Mouse (Mus musculus): ENCODE results near the gene Ubl7.

Gene Ubl7

DNA sequence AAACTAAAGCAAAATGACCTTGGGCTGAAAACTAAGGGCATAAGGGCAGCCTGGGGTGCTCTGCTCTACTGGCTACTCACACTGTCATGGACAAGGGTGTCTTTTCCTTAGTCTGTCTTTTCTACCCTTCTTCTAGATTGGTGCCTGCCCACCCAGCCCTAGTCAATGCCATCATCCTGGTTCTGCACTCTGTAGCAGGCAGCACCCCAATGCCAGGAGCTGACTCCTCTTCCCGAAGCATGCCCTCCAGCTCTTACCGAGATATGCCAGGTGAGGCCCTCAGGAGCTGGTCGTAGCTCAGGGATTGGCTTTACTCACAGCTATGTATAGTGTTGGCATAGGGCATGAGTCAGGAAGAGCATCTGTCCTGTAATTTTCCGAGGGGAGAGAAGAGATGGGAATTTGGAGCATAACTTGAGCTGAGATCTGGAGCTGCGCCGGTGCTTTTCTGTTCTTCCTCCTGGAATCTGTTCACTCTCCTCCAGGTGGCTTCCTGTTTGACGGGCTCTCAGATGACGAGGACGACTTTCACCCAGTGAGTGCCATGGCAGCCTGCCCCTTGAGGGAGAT is 10.8 kb downstream of the Ubl7 start:
- DNase-seq (ENCODE audit: inconsistent ontology term) = no peak

DNA sequence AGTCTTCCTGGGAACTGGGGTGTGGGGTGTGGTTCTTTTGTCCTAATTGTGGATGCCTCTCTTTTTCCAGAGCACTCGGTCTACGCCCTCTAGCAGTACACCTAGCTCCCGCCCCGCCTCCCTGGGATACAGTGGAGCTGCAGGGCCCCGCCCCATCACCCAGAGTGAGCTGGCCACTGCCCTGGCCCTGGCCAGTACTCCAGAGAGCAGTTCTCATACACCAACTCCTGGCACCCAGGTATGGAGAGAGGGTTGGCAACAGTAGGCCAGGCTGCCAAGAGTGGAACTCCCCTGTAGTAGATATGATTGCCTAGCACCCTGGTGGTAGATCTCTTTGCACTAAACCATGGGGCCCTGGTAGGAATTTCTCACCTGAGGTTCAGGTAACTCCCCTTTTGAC is 11.6 kb downstream of the Ubl7 start:
- no peak for DNase-seq (ENCODE audit: inconsistent ontology term)

DNA sequence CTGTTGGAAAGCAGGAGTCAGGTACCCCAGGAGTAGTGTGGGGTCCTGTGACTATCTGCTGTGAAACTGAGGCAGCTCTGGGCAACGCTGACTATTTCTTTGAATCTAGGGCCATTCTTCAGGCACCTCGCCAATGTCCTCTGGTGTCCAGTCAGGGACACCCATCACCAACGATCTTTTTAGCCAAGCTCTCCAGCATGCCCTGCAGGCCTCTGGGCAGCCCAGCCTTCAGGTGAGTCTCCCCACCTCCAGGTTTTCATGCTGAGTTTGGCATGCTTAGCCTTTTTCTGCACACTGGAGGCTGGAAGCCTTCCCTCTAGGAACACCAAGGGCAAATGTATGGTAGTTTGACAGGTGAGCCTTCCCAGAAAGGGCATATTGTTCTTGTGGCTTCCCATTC is 12.3 kb downstream of the Ubl7 start:
- DNase-seq (ENCODE audit: inconsistent ontology term) = no peak

DNA sequence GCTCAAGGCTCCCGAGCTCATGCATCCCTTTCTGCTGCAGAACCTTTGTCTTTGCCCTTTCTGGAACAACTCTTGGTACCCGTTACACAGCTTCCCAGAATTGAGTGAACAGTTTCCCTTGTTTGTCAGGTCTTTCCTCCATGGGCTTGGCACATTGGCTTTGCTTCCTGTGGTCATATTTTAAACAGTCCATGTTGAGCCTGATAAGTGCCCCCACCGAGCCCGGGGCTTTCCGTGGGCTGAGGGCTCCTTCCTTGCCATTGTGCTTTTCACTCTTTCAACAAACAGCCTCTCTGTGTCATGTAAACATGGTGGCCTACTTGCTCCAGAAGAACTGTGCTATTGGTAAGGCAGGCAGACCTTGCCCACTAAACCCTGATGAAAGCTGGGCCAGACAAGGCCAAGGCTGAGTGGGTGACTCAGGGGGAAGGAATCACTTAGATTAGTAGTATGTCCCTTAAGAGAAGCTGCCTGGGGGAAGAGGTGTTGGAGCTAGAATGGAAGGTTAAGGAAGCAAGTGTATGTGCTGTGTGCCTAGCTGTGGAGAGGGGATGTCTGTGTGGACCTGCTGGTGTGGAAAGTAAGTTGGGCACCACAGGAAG is 20.5 kb downstream of the Ubl7 start:
- no peak for DNase-seq (ENCODE audit: inconsistent ontology term)

DNA sequence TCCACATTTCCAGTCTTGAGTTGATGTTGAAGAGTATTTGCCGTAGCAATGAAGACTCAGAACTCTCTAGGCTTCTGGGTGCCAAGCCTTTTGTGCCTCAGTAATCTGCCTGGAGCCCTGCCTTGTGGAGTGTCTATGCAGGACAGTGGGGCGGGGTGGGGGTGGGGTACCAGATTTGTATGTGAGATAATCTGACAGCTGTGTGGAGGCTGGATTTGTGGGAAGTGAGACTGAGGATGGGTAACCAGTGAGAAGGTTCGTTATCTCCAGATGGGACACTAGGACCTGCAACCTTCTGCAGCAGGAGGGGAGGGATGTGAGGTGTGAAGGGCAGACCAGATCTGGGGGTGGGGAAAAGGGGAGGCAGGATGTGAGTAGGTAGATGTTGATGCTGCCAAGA is 21.5 kb downstream of the Ubl7 start:
- DNase-seq (ENCODE audit: inconsistent ontology term) = no peak

DNA sequence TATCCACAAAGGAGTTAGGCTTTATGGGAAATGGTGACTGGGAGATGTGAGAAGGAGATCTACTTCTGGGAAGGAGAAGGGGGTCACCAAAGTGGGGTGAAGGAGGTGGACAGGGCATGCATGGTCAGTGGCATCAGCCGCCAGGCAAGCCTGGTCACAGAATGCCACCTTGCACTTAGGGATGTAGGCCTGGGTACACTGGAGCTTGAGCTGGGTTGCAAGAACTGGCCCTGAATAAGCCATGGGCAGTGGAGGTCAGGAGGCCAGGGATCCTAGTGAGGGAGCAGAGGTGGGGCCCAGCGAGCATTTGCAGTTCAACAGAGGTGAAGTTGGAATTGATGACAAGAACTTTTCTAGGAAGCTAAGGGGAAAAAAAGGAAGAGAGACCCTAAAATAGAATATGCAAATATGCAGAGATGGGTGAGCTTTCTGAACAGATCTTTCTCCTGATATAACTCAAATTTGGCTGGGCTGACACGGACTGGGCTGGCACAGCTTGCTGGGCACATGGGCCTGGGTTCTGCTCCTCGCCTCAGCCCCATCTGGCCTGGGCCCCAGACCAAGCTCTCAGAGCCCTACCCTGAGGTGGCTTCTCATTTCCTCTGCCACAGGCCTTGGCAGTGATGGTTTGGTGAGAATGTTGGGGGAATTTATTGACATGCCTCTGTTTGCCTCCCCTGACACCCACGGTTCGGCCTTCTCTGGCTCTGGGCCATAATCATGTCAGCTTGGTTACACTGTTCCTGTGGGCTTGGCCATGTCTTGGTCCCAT is 22.2 kb downstream of the Ubl7 start:
- DNase-seq (ENCODE audit: inconsistent ontology term) = peak; percentile 46

DNA sequence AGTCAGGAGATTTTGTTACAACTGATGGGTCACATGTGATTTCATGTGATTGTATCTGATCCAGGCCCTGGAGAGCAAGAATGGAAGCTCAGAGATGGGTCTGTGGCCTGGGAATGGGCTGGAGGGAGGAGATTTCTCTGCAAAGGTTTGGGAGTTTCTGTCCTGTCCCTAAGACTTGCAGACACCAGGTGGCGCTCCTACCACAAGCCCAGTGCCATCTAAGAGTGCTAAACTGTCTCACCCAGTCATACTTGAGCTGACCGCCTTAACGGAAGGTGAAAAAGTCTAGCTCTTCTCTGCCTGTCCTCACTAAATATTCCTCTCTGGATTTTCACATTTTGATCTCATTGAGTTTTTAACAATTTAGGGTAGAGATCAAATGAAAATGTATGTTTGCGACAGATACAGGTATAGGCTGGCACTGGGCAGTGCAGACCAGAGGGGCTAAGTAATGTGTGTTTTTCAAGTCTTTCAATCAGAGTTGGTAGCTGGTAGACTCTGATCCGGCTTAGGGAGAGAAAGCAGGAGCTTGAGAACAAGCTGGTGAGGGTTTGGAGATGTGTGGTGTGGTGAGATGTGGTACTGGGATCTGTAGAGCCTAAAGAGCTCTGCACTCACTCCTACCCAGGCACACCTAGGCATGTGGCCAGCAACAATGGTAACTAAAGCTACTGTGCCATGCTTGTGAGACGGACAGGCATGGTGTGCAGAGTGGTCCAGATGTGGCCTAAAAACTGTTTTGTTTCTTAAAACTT is 25.1 kb downstream of the Ubl7 start:
- peak; percentile 76 for DNase-seq (ENCODE audit: inconsistent ontology term)

DNA sequence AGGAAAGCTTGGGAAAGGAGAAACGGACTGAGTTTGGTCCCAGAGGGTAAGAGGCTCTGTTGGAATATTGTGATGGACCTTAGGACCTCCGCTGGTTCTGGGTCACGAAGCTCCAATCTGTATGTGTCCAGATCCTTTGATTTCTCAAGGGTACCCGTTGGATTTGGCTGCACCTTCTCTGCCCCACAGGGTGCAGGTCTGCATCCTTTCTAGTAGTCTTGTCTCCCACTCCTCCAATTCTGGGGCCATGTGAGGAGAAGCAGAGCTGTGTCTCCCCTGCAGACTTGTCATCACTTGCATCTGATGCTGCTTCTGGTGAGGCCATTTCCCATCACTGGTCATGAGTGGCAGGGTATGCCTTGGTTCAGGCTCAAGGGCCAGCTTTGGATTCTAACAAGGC is 26.4 kb downstream of the Ubl7 start:
- DNase-seq (ENCODE audit: inconsistent ontology term) = no peak

DNA sequence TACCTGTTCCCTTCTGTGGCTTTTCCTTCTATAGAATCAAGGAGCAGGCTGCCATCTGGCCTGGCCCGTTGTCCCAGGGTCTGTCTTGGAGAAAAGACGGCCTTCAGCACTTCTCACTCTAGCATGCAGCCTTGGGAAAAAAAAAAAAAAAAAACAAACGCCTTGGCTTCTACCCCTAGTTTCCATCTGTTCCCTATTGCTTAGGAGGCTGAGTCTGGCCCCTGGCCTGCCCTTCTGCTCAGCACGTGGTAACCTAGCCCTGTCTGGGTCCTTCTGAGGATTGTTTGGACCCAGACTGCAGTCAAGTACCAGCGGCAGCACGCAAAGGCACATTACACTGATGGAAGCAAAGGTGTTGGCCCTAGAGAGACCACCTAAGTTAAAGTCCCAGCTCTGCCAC is 26.9 kb downstream of the Ubl7 start:
- DNase-seq (ENCODE audit: inconsistent ontology term) = no peak

DNA sequence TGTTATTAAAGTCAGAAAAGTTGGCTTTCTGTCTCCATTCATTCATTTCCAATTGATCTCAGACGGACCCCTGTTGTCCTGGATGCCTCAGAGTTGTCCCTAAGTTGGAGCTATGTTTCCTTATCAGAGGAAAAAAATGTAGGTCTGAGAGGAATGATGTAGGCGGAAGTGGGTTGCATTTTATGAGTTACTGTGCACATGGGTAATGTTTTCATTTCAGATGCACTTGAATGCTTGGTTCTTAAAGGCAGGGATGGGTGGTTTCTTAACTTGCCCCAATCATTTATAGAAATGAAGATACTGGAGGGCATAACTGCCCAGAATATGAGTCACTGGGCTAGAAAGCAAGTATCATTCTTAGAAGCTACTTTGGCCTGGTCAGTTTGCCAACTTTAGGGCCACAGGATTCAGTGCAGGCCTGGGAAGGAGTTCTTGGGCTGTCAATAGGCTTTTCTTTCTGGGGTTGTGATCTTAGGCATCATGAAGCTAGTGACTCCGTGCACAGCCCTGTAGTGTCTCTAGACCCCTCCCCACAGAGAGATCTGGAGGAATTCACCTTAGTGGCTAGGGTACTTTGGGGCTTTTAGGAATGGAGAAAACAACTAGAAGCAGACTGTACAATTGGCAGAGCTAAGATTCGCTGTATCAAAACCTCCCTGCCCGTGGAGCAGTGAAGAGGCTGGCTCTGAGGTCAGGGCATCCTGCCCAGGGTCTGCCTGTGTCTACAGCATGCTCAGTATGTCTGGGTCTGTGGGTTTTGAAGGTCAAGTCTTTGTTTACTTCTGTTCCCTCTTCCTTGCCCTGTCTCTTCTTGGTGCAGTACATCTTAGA is 27.7 kb downstream of the Ubl7 start:
- peak; percentile 53 for DNase-seq (ENCODE audit: inconsistent ontology term)

DNA sequence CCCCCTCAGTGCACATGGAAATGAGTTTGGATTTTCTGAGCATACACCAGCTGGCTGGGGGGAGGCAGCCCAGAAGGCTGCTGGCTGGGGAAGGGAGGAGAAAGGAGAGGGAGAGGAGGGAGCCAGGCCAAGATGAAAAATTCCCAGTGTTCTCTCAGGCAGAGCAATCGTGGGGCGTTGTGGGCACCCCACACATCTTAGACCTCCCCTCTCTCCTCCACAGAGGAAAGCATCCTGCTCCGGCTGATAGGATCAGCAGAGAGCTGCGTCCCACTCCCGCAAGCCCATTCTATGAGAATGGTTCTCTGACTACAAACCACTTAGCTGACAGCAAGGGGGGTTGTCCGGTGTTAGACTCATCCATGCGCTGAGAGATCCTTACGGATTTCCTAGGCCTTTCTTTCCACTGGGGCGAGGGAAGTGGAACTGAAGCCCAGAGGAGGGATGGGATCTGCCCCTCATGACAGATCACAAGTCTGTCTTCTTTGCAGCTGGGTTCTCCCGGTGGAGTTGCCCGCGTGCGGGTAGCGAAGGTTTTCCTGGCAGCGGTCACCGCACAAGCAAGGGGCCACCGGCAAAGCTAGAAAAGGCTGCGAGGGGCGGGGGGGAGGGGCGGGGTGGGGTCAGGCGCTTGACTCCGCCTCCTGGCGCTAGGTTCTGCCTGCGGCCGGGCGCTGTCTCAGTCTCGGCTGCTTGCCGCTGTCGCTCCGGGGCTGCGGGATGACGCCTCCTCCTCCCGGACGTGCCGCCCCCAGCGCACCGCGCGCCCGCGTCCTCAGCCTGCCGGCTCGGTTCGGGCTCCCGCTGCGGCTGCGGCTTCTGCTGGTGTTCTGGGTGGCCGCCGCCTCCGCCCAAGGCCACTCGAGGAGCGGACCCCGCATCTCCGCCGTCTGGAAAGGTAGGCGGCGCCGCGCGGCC is 28.9 kb downstream of the Ubl7 start, which contains the start of gene Sema7a:
Gene Sema7a (plus strand): TSS at position 682 of the 918 bp plus-strand sequence.
- DNase-seq (ENCODE audit: inconsistent ontology term) = peak; percentile 78

DNA sequence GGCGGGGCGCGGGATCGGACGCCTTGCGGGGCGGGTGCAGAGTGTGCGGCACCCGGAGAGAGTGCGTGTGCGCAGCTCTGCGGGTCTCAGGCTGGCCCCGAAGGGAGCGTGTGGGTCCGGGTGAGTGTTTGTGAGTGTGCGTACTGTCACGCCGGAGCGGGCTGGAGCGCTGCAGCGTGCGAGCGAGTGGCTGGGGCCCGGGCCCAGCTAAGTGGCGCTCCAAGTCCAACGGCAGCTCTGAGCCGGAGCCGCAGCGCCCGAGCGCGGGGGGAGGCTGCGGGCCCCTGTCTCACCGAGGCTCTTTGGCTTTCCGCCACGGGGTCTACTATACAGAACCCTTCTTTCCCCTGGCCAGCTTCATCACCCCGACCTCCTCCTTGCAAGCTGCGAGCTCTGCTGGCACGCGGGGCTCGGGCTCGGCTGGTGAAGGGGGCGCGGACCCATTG is 29.6 kb downstream of the Ubl7 start:
- DNase-seq (ENCODE audit: inconsistent ontology term) = peak; percentile 38

DNA sequence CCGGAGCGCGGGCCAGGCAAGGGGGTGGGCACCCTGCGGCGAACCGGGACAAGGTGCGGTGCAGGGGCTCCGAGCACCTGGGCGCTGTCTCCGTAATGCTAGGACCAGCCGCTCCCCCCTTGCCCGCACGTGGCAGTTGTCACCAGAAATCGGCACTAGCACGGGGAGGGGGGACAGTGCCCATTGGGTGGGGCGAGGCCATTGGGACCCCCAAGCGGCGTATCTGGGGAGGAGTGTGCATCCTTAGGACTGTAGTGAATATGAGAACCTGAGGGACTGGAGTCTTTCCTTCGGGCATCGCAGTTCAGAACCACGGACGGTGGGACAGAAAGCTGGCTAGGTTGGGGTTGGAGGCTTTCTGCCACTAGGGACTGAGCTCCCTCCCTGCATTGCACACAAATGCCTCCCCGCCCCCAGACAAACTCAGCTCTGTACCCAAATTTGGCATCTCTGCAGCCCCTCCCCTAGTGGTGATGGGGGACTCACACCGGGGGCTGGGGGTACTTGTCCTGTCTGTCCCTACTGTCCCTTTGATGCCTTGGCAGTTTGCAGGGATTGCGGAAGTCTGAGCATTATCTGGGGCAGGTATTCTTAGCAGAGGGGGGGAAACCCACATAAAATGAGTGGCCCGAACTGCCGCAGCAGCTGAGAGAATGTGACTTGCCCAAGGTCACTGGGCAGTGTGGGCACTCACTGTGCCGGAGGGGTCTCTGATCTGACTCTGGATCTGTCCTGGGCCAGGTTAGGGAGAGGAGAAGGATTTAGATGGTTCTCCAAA is 30.3 kb downstream of the Ubl7 start:
- peak; percentile 19 for DNase-seq (ENCODE audit: inconsistent ontology term)

DNA sequence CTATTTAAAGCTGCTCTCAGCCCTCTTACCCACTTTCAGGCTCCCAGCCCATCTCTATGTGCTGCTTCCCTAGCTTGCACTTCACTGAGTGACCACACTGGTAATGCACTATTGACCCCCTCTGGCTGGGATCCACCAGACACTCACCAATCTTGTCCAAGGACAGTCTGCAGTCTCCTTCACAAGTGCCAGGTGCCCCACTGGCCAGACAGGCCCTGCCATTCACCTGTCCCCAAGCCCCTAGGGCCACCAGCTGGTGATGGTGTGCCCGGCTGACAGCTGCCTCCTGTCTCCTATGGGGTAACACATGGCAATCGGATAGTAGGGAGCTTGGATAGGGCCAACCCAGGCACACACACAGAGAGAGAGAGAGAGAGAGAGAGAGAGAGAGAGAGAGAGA is 31.3 kb downstream of the Ubl7 start:
- DNase-seq (ENCODE audit: inconsistent ontology term) = no peak

DNA sequence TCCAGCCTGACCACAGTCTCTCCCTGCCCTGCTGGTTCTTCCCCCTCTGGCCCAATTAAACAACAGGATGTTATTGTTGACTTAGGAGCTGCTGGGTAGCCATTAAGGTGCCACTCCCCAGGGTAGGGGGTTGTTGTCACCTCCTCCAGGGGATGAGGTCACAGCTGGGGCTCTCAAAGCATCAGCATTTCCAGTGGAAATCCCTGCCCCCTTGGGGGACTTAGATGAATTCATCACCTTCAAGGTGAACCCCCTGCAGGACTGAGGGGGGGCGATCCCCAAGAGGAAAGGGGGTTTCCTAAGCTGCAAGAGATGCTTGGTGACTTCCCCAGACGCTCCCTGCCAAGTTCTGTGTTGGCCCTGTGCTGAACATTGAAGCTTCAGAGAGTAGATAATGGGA is 32.3 kb downstream of the Ubl7 start:
- DNase-seq (ENCODE audit: inconsistent ontology term) = no peak

DNA sequence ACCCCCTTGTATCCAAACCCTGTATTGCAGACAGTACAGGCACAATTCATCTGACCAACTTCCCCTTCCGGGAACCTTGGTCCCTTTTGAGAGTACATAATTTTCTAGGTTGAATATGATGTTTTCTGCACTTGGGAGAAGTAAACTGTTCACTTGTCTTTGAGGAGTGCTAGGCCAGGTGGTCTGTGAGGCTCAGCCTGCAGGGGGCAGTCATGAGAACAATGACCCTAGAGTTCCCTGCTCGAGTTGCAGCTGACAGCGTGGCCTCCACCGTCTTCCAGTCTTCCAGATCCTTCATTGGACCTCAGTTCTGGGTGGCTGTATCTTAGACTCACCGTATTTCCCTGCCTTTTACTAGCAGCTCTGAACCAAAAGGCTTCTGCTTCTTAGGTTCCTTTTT is 33.8 kb downstream of the Ubl7 start:
- no peak for DNase-seq (ENCODE audit: inconsistent ontology term)

DNA sequence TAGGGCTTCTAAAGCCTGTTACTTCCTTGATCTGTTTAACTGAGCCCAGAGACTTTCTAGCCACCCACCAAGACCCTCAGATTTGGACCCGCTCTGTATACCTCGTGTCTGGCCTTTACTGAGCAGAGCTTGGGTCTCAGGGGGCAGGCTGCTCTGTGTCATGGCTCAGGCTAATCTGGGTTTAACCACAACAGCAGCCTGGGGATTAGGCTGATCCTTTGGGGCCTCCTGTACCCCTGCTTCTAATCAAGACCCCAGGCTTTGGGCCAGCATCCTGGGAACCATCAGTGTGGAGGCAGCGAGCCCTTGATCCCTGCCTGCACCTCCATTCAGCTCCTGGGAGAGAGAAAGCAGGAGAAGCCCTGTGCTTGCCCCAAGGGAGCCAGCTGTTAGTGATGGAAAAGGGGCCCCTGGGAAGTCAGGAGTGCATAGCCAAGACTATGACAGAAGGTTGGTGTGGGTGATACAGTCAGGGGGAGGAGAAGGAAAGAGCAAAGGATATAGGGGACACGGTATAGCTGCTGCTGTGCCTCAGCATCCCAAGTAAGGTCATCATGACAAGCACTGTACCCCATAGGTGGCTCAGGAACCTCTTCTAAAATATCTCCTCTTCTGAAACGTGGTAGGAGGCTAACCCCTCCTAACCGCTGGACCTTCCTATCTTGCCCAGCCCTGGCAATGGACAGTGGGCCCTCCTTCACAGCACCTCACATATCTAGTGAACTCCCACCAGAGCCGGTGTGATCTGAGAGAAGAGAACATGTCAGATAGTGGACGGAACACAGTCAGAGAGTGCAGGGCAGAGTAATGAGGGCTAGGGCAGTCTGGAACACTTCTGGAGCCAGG is 35.2 kb downstream of the Ubl7 start:
- DNase-seq (ENCODE audit: inconsistent ontology term) = no peak

DNA sequence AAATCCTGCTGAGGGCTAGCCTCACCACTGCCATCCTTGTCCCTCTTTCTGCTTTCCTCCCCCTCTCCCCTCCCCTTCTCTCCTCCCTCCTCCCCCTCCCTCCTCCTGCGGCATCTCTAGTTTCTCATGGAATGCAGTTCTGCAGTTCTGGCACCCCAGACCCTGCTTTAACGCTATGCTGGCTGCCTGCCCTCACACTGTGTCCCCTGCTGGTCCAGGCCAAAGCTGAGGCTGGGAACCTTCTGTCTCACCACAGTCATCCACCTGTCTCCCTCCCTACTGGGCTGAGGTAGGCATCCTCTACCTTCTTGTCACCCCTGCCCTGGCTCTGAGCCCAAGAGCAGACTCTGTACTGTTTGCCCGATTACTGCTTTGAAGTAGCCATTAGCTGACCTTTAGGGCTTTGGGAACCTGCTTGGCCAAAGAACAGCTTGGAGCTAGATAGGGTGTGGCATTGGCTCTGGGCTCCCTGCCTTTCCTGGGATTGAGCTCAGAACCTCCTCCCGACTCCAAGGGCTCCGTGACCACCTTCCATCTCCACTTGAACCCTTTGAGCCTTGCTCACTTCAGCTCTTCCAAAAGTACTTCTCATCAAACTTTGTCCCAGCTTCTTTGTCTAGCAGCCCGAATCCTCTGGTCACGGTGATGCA is 36.7 kb downstream of the Ubl7 start:
- peak; percentile 68 for DNase-seq (ENCODE audit: inconsistent ontology term)
